Mouse (Mus musculus) ovary, adult 2 months (tissue): ENCODE data around the gene Upk2. TPM values are rescaled to one million over a fixed set of nuclear protein-coding genes. Genes with fewer than 3 reads are reported as not detected.

Experiments used
- polyA plus RNA-seq: library from polyadenylated mRNA; depleted of rRNA; stranded (reverse); fragments of >200 nt; gene quantifications from 2 replicates; pipeline ENCODE4 v1.2.3, GENCODE M21; 2012; rRNA removed

Gene Upk2
- 0.29 and 0.55 TPM in 2 replicates for polyA plus RNA-seq

GRCm38 (mm10) chr9:44454891-44455220 is at the start of gene Upk2:
Upk2 (minus strand) TSS chr9:44454976.

GRCm38 (mm10) chr9:44482552-44482951 is 27.8 kb upstream of the Upk2 start, which contains the start of gene Bcl9l:
Bcl9l (plus strand) TSS chr9:44482825.

GRCm38 (mm10) chr9:44440961-44441360 is 13.8 kb downstream of the Upk2 start, which contains the start of gene Foxr1:
Foxr1 (minus strand) TSS chr9:44441136.

GRCm38 (mm10) chr9:44418519-44419385 is 36.0 kb downstream of the Upk2 start, which contains the start of gene Ccdc84:
Ccdc84 (minus strand) TSS chr9:44418569.

GRCm38 (mm10) chr9:44406906-44407751 is 47.6 kb downstream of the Upk2 start, which contains the start of the genes Rps25 and Trappc4:
Rps25 (plus strand) TSS chr9:44407139.
Trappc4 (minus strand) TSS chr9:44407600.

Other genes starting within 250 kb of the Upk2 start
- gene Cbl, start 220.9 kb downstream of the Upk2 start, polyA plus RNA-seq = 7.6 and 7.7 TPM in 2 replicates
- 19.7 and 22.5 TPM in 2 replicates for gene Ccdc153, start 214.3 kb downstream of the Upk2 start, polyA plus RNA-seq
- gene Pdzd3, start 203.5 kb downstream of the Upk2 start, polyA plus RNA-seq = 0.10 and 0.24 TPM in 2 replicates
- 18.5 and 18.9 TPM in 2 replicates for gene Nlrx1, start 186.4 kb downstream of the Upk2 start, polyA plus RNA-seq
- 25.8 and 35.0 TPM in 2 replicates for gene Abcg4, start 166.4 kb downstream of the Upk2 start, polyA plus RNA-seq
- 26.3 and 36.2 TPM in 2 replicates for gene Hinfp, start 149.3 kb downstream of the Upk2 start, polyA plus RNA-seq
- 57.1 and 60.9 TPM in 2 replicates for gene C2cd2l, start 134.7 kb downstream of the Upk2 start, polyA plus RNA-seq
- gene Dpagt1, start 129.0 kb downstream of the Upk2 start, polyA plus RNA-seq = 74.2 and 75.2 TPM in 2 replicates
- gene H2afx, start 120.3 kb downstream of the Upk2 start, polyA plus RNA-seq = 313 and 370 TPM in 2 replicates
- 84.2 and 85.4 TPM in 2 replicates for gene Hmbs, start 110.7 kb downstream of the Upk2 start, polyA plus RNA-seq
- 28.5 and 31.4 TPM in 2 replicates for gene Vps11, start 93.3 kb downstream of the Upk2 start, polyA plus RNA-seq
- 133 and 139 TPM in 2 replicates for gene Hyou1, start 75.5 kb downstream of the Upk2 start, polyA plus RNA-seq
- gene Slc37a4, start 58.1 kb downstream of the Upk2 start, polyA plus RNA-seq = 20.4 and 23.3 TPM in 2 replicates
- gene Rps25, start 47.8 kb downstream of the Upk2 start, polyA plus RNA-seq = 70.5 and 98.9 TPM in 2 replicates
- gene Trappc4, start 47.4 kb downstream of the Upk2 start, polyA plus RNA-seq = 42.0 and 46.1 TPM in 2 replicates
- gene Ccdc84, start 36.4 kb downstream of the Upk2 start, polyA plus RNA-seq = 23.6 and 25.2 TPM in 2 replicates
- gene Foxr1, start 13.8 kb downstream of the Upk2 start, polyA plus RNA-seq = 1.7 and 1.8 TPM in 2 replicates
- gene Bcl9l, start 27.8 kb upstream of the Upk2 start, polyA plus RNA-seq = 60.2 and 63.2 TPM in 2 replicates
- gene Cxcr5, start 106.9 kb upstream of the Upk2 start, polyA plus RNA-seq = 0.13 and 0.69 TPM in 2 replicates
- gene Ddx6, start 149.9 kb upstream of the Upk2 start, polyA plus RNA-seq = 18.5 and 18.9 TPM in 2 replicates
- 0.10 TPM in 1 of 2 replicates, not detected in the other for gene Treh, start 218.3 kb upstream of the Upk2 start, polyA plus RNA-seq